9 mouse cellular contexts compared by ENCODE assay signal in the genomic region with DNA sequence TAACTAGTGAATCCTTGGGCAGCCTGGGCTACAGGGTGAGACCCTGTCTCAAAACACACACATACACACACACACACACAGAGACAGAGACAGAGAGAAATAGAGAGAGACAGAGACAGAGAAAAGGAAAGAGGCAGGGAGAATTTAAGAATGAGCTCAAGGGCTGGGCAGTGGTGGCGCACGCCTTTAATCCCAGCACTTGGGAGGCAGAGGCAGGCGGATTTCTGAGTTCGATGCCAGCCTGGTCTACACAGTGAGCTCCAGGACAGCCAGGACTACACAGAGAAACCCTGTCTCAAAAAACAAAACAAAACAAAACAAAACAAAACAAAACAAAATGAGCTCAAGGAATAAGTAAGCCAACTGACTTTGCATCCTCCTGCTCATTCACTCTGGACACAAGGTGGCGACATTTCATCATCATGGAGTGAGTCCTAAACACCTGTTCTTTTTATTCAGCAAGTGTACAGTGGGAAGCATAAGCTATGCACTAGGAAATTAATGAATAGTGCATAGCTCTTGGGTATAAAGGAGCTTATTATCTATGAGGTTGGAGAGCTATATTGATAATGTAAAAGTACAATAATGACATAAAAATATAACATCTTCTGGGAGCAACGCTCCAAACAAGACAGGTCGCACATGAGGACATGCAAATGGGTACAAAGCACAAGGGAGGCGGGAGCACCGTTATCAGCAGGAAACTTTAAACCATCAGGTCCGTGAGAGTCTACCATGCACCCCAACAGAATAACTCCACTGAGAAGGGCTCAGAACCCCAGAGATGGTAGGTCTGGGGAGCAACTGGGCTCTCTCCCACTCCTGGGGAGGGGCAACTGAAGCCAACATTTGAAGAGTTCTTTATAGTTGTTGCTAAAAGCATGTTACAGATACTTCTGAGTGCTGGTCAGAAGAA. TPM values are rescaled to one million over a fixed set of nuclear protein-coding genes. Genes with fewer than 3 reads are reported as not detected.
DNase-seq lines count a peak whose midpoint lies in the region; ATAC-seq and TF ChIP-seq lines count a peak whose summit lies in the region.
"Had no signal": no experiment of that assay in that cellular context is flagged by ENCODE, and none has a peak within 500 bp of the region (broad histone marks: within the 10 kb centered on the region; RNA-seq: fewer than 3 reads in every experiment).

No protein-coding gene starts in this region.

- H3K4me3 ChIP-seq in forebrain, embryonic 13.5 days: no peak overlapping the region
- no peak overlapping the region for H3K4me3 ChIP-seq in intestine, postnatal 0 days (ENCODE audit: low read depth, low read length)
- H3K4me3 ChIP-seq: heart, embryonic 13.5 days had no signal

- peak; percentile 38 for DNase-seq in adrenal gland, adult 2 months
- no peak for DNase-seq in adrenal gland, postnatal 4 days (ENCODE audit: low spot score in 2 of 2)
- peak; percentile 79 for DNase-seq in 3T3-L1 (ENCODE audit: low read depth, low spot score)
- peak; percentile 62 for DNase-seq in c-Kit-positive CD71-negative TER-119-negative erythroid progenitor cells, embryonic 14.5 days (ENCODE audit: low read depth)
- peak; percentile 59 for DNase-seq in lung, postnatal 14 days
- peak; percentile 66 to 73 for DNase-seq in right cerebral cortex, adult 2 months (ENCODE audit: low spot score in 2 of 2)

- no peak overlapping the region for H3K4me2 ChIP-seq in forebrain, embryonic 13.5 days
- H3K4me2 ChIP-seq in intestine, postnatal 0 days (replicated peaks; ENCODE audit: low read depth): no peak overlapping the region
- H3K4me2 ChIP-seq: heart, embryonic 13.5 days had no signal

- no peaks in the 10 kb centered on the region for H3K36me3 ChIP-seq in forebrain, embryonic 13.5 days (ENCODE audit: poor library complexity, severe bottlenecking)
- H3K36me3 ChIP-seq in intestine, postnatal 0 days (ENCODE audit: control insufficient read depth, insufficient read depth): no peaks in the 10 kb centered on the region
- H3K36me3 ChIP-seq: heart, embryonic 13.5 days had no signal

- WGBS in forebrain, embryonic 13.5 days: 71% methylated on average over 10 of the region's 10 CpGs
- 66% methylated on average over 10 of the region's 10 CpGs for WGBS in intestine, postnatal 0 days

- H3K9me3 ChIP-seq in forebrain, embryonic 13.5 days (replicated peaks): no peaks in the 10 kb centered on the region; the same call in 1 of the 2 replicates
- H3K9me3 ChIP-seq in intestine, postnatal 0 days (ENCODE audit: control insufficient read depth): no peaks in the 10 kb centered on the region

- no peak overlapping the region for H3K9ac ChIP-seq in forebrain, embryonic 13.5 days
- no peak overlapping the region for H3K9ac ChIP-seq in intestine, postnatal 0 days (ENCODE audit: low read depth, low read length)
- H3K9ac ChIP-seq: heart, embryonic 13.5 days had no signal

- H3K4me1 ChIP-seq in forebrain, embryonic 13.5 days: no peaks in the 10 kb centered on the region
- H3K4me1 ChIP-seq in intestine, postnatal 0 days (replicated peaks; ENCODE audit: control insufficient read depth, insufficient read depth, low read length): no peaks in the 10 kb centered on the region
- H3K4me1 ChIP-seq: heart, embryonic 13.5 days had no signal

- H3K27ac ChIP-seq in forebrain, embryonic 13.5 days: no peak overlapping the region
- no peak overlapping the region for H3K27ac ChIP-seq in intestine, postnatal 0 days (ENCODE audit: low read depth, low read length)
- H3K27ac ChIP-seq: heart, embryonic 13.5 days had no signal

- peak; percentile 91 for ATAC-seq in forebrain, embryonic 13.5 days
- peak; percentile 41; the same call in 1 of the 2 replicates for ATAC-seq in intestine, postnatal 0 days

- no peaks in the 10 kb centered on the region for H3K27me3 ChIP-seq in forebrain, embryonic 13.5 days
- H3K27me3 ChIP-seq in intestine, postnatal 0 days (replicated peaks; ENCODE audit: control insufficient read depth, insufficient read depth, low read length): peaks cover 4% of the 10 kb centered on the region; the same call in 1 of the 2 replicates
- H3K27me3 ChIP-seq: heart, embryonic 13.5 days had no signal

- TF ChIP-seq CTCF in intestine, postnatal 0 days (IDR thresholded peaks at IDR 0.05; ENCODE audit: low read depth): peak; percentile 93

RNA-seq across cellular contexts. Expression of gene Zfp202, which starts 36.0 kb away (rescaled TPM):
- total RNA-seq in adrenal gland, adult 2 months (2021): 1 to 10 TPM; 4.6 to 5.0 TPM
- polyA plus RNA-seq in adrenal gland, adult 2 months (2012; rRNA removed): 0.81 and 1.5 TPM in 2 replicates
- total RNA-seq in adrenal gland, postnatal 4 days (2021): 1 to 10 TPM; 8.0 to 8.1 TPM
- polyA plus RNA-seq in forebrain, embryonic 13.5 days (2015; fragmentation: Nextera tagmentation; extraction: Ambion mirVana): 6.8 and 8.4 TPM in 2 replicates
- polyA plus RNA-seq in intestine, postnatal 0 days (2015; fragmentation: Nextera tagmentation; extraction: Ambion mirVana): 1.1 TPM in 2 replicates

RNA-seq across cellular contexts. Expression of gene Scn3b, which starts 40.9 kb away (rescaled TPM):
- total RNA-seq in adrenal gland, adult 2 months (2021): 1 to 10 TPM; 5.2 to 8.3 TPM
- 0.88 and 0.90 TPM in 2 replicates for polyA plus RNA-seq in adrenal gland, adult 2 months (2012; rRNA removed)
- 10 to 100 TPM; 12.6 to 17.1 TPM for total RNA-seq in adrenal gland, postnatal 4 days (2021)
- 35.7 and 45.7 TPM in 2 replicates for polyA plus RNA-seq in forebrain, embryonic 13.5 days (2015; fragmentation: Nextera tagmentation; extraction: Ambion mirVana)
- polyA plus RNA-seq in intestine, postnatal 0 days (2015; fragmentation: Nextera tagmentation; extraction: Ambion mirVana): 1.8 and 2.4 TPM in 2 replicates

RNA-seq across cellular contexts. Expression of gene Olfr986, which starts 47.4 kb away (rescaled TPM):
- not detected for total RNA-seq in adrenal gland, adult 2 months (2021)
- polyA plus RNA-seq in adrenal gland, adult 2 months (2012; rRNA removed): not detected in 2 replicates
- not detected for total RNA-seq in adrenal gland, postnatal 4 days (2021)
- polyA plus RNA-seq in forebrain, embryonic 13.5 days (2015; fragmentation: Nextera tagmentation; extraction: Ambion mirVana): 0.05 TPM in 1 of 2 replicates, not detected in the other
- not detected in 2 replicates for polyA plus RNA-seq in intestine, postnatal 0 days (2015; fragmentation: Nextera tagmentation; extraction: Ambion mirVana)

Comparison
In these comparisons a context has a peak if more than half of its experiments do, and no peak if none do; other contexts are left out.
1. DNase-seq: peak in adrenal gland, adult 2 months (single experiment), 3T3-L1 (single experiment), c-Kit-positive CD71-negative TER-119-negative erythroid progenitor cells, embryonic 14.5 days (single experiment), lung, postnatal 14 days (single experiment) and right cerebral cortex, adult 2 months (2 of 2); none in adrenal gland, postnatal 4 days (0 of 2).
2. RNA of gene Scn3b, which starts 40.9 kb away (polyA plus RNA-seq): 35.7 to 45.7 TPM in forebrain, embryonic 13.5 days; 1.8 to 2.4 TPM in intestine, postnatal 0 days and 0.88 to 0.90 TPM in adrenal gland, adult 2 months; every median in the first group is over 10 times any median in the second.